Mouse (Mus musculus): ENCODE measurements around the gene Tead4.
A peak's percentile ranks its signal among the peaks of the same experiment; 100 is the strongest.
"Not testable (repeated sequence)": the region's sequence is repeated elsewhere in the genome, so short reads cannot be mapped to it uniquely, and the experiment has no call there.

Tead4 gene

DNA sequence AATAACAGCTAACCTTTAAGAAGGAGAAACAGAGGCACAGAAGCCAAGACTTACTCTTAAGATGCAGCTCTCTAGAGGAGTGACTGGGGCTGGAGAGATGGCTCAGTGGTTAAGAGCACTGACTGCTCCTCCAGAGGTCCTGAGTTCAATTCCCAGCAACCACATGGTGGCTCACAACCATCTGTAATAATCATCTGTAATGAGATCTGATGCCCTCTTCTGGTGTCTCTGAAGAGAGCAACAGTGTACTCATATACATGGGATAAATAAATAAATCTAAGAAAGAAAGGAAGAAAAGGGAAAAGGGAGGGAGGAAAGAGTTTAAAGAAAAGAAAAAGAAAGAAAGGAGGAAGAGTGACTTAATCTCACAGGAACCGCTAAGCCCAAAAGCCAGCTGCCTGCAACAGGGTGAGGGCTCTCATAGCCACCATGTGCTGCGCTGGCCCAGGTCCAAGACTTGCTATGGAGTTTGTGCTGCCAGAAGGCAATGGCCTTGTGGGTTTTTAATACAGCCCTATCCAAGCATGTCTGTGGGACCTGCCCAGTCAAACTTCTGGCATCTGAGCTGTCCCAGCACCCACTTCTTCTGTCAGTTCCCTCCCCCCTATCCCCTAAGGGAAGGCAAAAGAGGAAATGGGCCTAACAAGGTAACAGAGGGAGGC, 63.4 kb downstream of the Tead4 start:
- no peak for DNase-seq (ENCODE audit: low spot score)

DNA sequence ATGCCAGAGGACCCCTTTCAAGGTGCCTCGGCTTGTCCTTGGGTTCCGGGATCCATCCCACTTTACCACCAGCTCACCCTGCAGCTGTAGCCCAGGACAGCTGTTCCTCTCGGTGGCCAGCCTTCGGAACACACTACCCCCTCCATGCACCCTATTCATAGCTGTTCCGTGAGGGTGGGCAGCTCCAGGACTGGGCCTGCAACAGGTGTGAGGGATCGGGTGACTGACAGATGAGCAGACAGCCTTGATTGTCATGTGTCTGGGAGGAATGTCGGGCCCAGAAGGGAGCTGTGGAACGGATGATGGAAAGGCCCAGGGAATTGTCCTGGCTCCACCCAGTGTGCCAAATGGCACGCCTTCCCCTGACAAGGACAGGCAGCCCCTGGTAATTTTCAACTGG, 64.0 kb downstream of the Tead4 start:
- no peak for DNase-seq (ENCODE audit: low spot score)

DNA sequence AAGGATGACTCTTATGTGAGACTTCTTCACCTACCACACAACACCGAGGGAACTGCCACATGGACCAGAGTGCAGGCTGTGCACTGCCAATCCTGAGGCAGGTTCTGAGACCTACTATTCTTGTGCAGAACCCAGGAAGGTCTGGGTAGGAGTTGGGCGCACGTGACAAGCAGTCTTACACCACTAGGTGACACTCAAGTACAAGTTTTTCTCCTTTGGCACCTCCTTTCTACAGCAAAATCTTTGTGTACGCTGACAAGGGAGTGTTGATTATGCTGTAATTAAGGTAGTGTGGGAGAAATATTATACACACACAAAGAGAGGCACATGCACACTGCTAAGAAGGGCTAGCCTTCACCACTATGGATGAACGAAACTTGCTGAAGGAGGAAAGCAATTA, 66.4 kb downstream of the Tead4 start:
- DNase-seq (ENCODE audit: low spot score): peak; percentile 71

- DNase-seq (ENCODE audit: low spot score): no peak
These were observed 68.4 kb downstream of the Tead4 start for GRCm38 (mm10) chr6:128232216-128232615.

- no peak for DNase-seq (ENCODE audit: low spot score)
These were observed 68.9 kb downstream of the Tead4 start for GRCm38 (mm10) chr6:128231741-128232140.

GRCm38 (mm10) chr6:128227438-128228017, 73.1 kb downstream of the Tead4 start:
- peak; percentile 41 for DNase-seq (ENCODE audit: low spot score)

DNA sequence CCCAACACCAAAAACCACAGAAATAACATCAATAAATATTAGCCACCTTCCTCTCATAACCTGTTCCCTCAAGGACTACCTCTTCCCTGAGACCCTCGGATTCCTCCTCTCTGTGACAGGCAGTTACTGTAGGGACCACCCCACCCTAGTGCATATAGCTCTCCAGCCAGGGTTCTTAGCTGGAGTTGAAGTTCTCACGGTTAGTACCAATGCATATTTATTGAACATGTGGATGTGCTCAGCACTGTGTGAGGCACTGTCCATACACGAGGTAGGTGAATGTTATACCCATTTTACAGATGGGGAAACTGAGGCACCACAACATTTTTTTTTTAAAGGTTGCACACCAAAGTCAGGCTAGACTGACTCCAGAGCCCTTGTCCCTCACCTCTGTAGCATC, 73.7 kb downstream of the Tead4 start:
- no peak for DNase-seq (ENCODE audit: low spot score)

GRCm38 (mm10) chr6:128225846-128226176, 74.8 kb downstream of the Tead4 start:
- DNase-seq (ENCODE audit: low spot score): no peak

- DNase-seq (ENCODE audit: low spot score): no peak
These were observed 75.4 kb downstream of the Tead4 start for GRCm38 (mm10) chr6:128225009-128225845.

- DNase-seq (ENCODE audit: low spot score): no peak
These were observed 77.5 kb downstream of the Tead4 start for GRCm38 (mm10) chr6:128223159-128223558.

DNA sequence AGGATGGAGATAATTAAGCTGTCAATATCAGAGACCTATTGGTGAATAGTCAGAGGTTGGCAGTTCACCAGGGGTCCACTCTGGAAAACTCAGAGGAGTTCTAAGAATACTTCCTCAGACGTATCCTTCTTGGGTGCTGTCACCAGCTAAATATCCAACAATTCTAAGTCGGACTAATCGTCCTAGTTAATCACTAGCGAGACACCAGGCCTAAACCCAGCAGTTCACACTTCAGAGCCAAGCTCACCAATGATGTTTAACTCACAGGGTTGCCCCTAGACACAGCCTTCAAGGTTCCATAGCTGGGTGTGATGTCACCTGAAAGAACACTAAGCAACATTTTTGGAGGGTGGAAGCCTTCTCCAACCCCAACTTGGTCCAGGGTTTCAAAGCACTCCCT, 85.6 kb downstream of the Tead4 start:
- DNase-seq (ENCODE audit: low spot score): not testable (repeated sequence)

DNA sequence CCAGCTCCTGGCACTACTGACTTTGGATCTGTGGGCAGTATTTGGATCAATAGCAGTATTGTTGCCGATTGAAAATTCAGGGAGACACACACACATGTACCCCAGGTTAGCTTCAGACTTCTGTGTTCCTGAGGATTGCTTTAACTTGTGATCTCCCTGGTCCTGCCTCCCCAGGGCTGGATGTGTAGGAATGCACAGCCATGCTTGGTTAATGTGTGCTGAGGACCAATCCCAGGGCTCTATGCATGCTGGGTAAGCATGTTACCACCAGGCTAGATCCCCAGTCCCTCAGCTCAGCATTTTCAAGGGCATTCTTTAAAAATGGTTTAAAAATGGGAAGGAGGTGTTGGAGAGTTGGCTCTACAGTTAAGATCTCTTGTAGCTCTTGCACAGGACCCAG, 91.4 kb downstream of the Tead4 start:
- DNase-seq (ENCODE audit: low spot score): not testable (repeated sequence)

GRCm38 (mm10) chr6:128208491-128209170, 92.0 kb downstream of the Tead4 start:
- no peak for DNase-seq (ENCODE audit: low spot score)

DNA sequence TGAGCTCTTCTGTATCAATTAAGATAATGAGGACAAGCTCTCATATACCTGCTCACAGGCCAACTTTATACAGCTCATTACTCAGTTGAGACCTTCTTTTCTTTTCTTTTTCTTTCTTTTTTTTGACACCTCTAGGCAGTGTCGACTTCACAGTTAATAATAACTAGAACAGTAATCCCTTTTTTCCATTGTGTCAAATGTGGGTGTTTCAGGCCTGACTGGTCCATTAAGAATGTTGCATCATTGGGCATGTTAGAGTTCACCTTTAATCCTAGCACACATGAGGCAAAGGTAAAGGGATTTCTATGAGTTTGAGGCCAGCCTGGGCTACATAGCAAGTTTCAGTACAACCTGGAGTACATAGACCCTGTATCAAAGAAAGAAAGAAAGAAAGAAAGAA, 97.1 kb downstream of the Tead4 start:
- DNase-seq (ENCODE audit: low spot score): no peak

GRCm38 (mm10) chr6:128200847-128201640, 99.6 kb downstream of the Tead4 start:
- DNase-seq (ENCODE audit: low spot score): peak; percentile 75

- peak; percentile 98 for DNase-seq (ENCODE audit: low spot score)
These were observed 100.3 kb downstream of the Tead4 start for GRCm38 (mm10) chr6:128200116-128200846.

DNA sequence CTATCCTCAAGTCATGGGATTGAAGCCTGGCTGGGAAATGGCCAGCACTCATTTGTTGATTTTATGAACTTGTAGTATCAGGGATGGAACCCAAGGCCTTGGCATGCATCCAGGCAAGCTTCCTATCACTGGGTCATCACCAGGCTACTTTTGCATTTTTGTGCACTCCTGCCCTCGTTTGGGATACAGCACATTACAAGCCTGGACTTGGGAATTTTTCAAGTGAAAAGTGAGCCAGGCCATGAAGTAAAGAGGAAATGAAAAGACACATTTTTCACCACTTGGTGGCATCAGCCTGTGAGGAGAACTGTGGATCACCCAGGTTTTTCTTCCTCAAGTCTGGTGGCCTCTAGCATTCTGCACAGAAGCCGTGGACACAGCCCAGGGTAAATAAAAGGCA, 117.1 kb downstream of the Tead4 start:
- no peak for DNase-seq (ENCODE audit: low spot score)

DNA sequence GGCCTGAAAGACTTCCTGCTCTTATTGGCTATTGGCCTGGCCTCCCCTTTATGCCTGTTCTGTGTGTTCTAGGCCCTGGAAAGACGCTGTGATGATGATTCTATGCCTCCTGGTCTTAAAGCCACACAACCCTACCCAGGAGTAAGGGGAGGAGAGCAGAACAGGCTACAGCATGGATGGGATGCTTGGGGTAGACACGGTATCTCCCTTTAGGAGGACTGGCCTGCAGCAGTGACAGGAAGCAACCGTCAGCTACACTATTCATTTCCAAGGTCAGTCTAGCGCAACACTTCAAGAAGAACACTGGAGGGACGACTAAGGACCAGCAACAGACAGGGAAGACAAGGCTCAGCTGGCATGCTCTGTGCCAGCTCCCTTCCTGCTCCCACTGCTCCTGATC, 119.4 kb downstream of the Tead4 start:
- DNase-seq (ENCODE audit: low spot score): no peak

- DNase-seq (ENCODE audit: low spot score): no peak
These were observed 121.0 kb downstream of the Tead4 start for GRCm38 (mm10) chr6:128179651-128180050.

- DNase-seq (ENCODE audit: low spot score): peak; percentile 13
These were observed 121.4 kb downstream of the Tead4 start for GRCm38 (mm10) chr6:128179247-128179646.

- DNase-seq (ENCODE audit: low spot score): no peak
These were observed 121.9 kb downstream of the Tead4 start for GRCm38 (mm10) chr6:128178681-128179080.
